Mouse (Mus musculus): ENCODE measurements around the gene Znrd1. TPM values are rescaled to one million over a fixed set of nuclear protein-coding genes. Genes with fewer than 3 reads are reported as not detected.

The Znrd1 gene
- polyA plus RNA-seq, 1 experiment from 2014 or later = 109 TPM

- H3K27ac ChIP-seq (ENCODE audit: low read depth) = no peak overlapping the region
- 94% methylated on average over 8 of the region's 8 CpGs for WGBS
- ATAC-seq (ENCODE audit: insufficient read depth) = no peak
- H3K36me3 ChIP-seq (ENCODE audit: insufficient read depth) = peaks cover 15% of the 10 kb centered on the region
- H3K9me3 ChIP-seq (ENCODE audit: low read depth, low read length) = no peaks in the 10 kb centered on the region
- no peak overlapping the region for H3K4me2 ChIP-seq
- no peak for TF ChIP-seq CTCF (IDR thresholded peaks at IDR 0.05; ENCODE audit: low read depth)
- no peak overlapping the region for H3K9ac ChIP-seq
- no peak for DNase-seq
- no peak overlapping the region for H3K4me3 ChIP-seq (ENCODE audit: low read depth, low read length)
- no peaks in the 10 kb centered on the region; the same call in 1 of the 2 replicates for H3K4me1 ChIP-seq (ENCODE audit: insufficient read depth)
- peaks cover 27% of the 10 kb centered on the region for H3K27me3 ChIP-seq (ENCODE audit: insufficient read depth, low read length)
These were observed 9.1 kb downstream of the Znrd1 start for GRCm38 (mm10) chr17:36949265-36949664.

GRCm38 (mm10) chr17:36948286-36948685, 10.1 kb downstream of the Znrd1 start:
- no peak for DNase-seq
- H3K9ac ChIP-seq = no peak overlapping the region
- TF ChIP-seq CTCF (IDR thresholded peaks at IDR 0.05; ENCODE audit: low read depth) = no peak
- no peak overlapping the region for H3K4me2 ChIP-seq
- H3K27ac ChIP-seq (ENCODE audit: low read depth) = no peak overlapping the region
- H3K27me3 ChIP-seq (ENCODE audit: insufficient read depth, low read length) = peaks cover 36% of the 10 kb centered on the region
- no peaks in the 10 kb centered on the region; the same call in 1 of the 2 replicates for H3K4me1 ChIP-seq (ENCODE audit: insufficient read depth)
- no peak overlapping the region for H3K4me3 ChIP-seq (ENCODE audit: low read depth, low read length)
- WGBS = 86% methylated on average over 1 of the region's 1 CpGs
- ATAC-seq (ENCODE audit: insufficient read depth) = no peak
- H3K9me3 ChIP-seq (ENCODE audit: low read depth, low read length) = no peaks in the 10 kb centered on the region
- peaks cover 13% of the 10 kb centered on the region for H3K36me3 ChIP-seq (ENCODE audit: insufficient read depth)

GRCm38 (mm10) chr17:36947051-36947819, 11.1 kb downstream of the Znrd1 start:
- DNase-seq (peak; percentile 72), ATAC-seq (ENCODE audit: insufficient read depth) (peak; percentile 35; the same call in 1 of the 2 replicates)
- Histone ChIP-seq H3K4me1 (ENCODE audit: insufficient read depth) (no peaks in the 10 kb centered on the region; the same call in 1 of the 2 replicates), H3K4me2 (peak overlapping the region; percentile 97), H3K4me3 (ENCODE audit: low read depth, low read length) (peak overlapping the region; percentile 48), H3K9ac (peak overlapping the region; percentile 64), H3K9me3 (ENCODE audit: low read depth, low read length) (no peaks in the 10 kb centered on the region), H3K27ac (ENCODE audit: low read depth) (no peak overlapping the region), H3K36me3 (ENCODE audit: insufficient read depth) (peaks cover 13% of the 10 kb centered on the region), H3K27me3 (ENCODE audit: insufficient read depth, low read length) (peaks cover 47% of the 10 kb centered on the region)
- under 1% methylated on average over 62 of the region's 62 CpGs for WGBS
- TF ChIP-seq CTCF (IDR thresholded peaks at IDR 0.05; ENCODE audit: low read depth) = peak; percentile 24; the same call in 1 of the 2 replicates

GRCm38 (mm10) chr17:36944121-36944775, 14.1 kb downstream of the Znrd1 start:
- Histone ChIP-seq H3K27ac (ENCODE audit: low read depth) (no peak overlapping the region), H3K4me3 (ENCODE audit: low read depth, low read length) (no peak overlapping the region), H3K4me2 (no peak overlapping the region), H3K36me3 (ENCODE audit: insufficient read depth) (peaks cover 7% of the 10 kb centered on the region), H3K9me3 (ENCODE audit: low read depth, low read length) (no peaks in the 10 kb centered on the region), H3K4me1 (ENCODE audit: insufficient read depth) (no peaks in the 10 kb centered on the region), H3K9ac (no peak overlapping the region), H3K27me3 (ENCODE audit: insufficient read depth, low read length) (peaks cover 65% of the 10 kb centered on the region)
- TF ChIP-seq CTCF (IDR thresholded peaks at IDR 0.05; ENCODE audit: low read depth) = 0 out of 2 replicates have a peak, but pooled peaks have one; percentile 5
- ATAC-seq (ENCODE audit: insufficient read depth) (no peak), DNase-seq (no peak)
- 18% methylated on average over 9 of the region's 9 CpGs for WGBS

GRCm38 (mm10) chr17:36943691-36944090, 14.7 kb downstream of the Znrd1 start:
- peak overlapping the region; percentile 39; the same call in 1 of the 2 replicates for H3K4me3 ChIP-seq (ENCODE audit: low read depth, low read length)
- peak overlapping the region; percentile 71; the same call in 1 of the 2 replicates for H3K4me2 ChIP-seq

GRCm38 (mm10) chr17:36942791-36943471, 15.4 kb downstream of the Znrd1 start, which contains the start of gene Rnf39:
Rnf39 (plus strand) TSS chr17:36942918.
- Histone ChIP-seq H3K9ac (peak within 1 kb of the TSS; percentile 43), H3K9me3 (ENCODE audit: low read depth, low read length) (no peaks in the 10 kb centered on the region), H3K36me3 (ENCODE audit: insufficient read depth) (no peaks in the 10 kb centered on the region), H3K27me3 (ENCODE audit: insufficient read depth, low read length) (peaks cover 65% of the 10 kb centered on the region), H3K4me2 (peak within 1 kb of the TSS; percentile 71), H3K4me3 (ENCODE audit: low read depth, low read length) (peak within 1 kb of the TSS; percentile 39), H3K27ac (ENCODE audit: low read depth) (no peak within 1 kb of the TSS), H3K4me1 (ENCODE audit: insufficient read depth) (no peaks in the 10 kb centered on the region)
- DNase-seq = peak; percentile 15
- no peak for TF ChIP-seq CTCF (IDR thresholded peaks at IDR 0.05; ENCODE audit: low read depth)
- ATAC-seq (ENCODE audit: insufficient read depth) = 0 out of 2 replicates have a peak, but pooled peaks have one; percentile 8
- WGBS = 1% methylated on average over 50 of the region's 59 CpGs

More at GRCm38 (mm10) chr17:36943691-36944090, 14.7 kb downstream of the Znrd1 start:
- Histone ChIP-seq H3K4me1 (ENCODE audit: insufficient read depth) (no peaks in the 10 kb centered on the region), H3K36me3 (ENCODE audit: insufficient read depth) (peaks cover 1% of the 10 kb centered on the region; the same call in 1 of the 2 replicates), H3K27me3 (ENCODE audit: insufficient read depth, low read length) (peaks cover 65% of the 10 kb centered on the region), H3K9me3 (ENCODE audit: low read depth, low read length) (no peaks in the 10 kb centered on the region), H3K27ac (ENCODE audit: low read depth) (no peak overlapping the region), H3K9ac (no peak overlapping the region)
- ATAC-seq (ENCODE audit: insufficient read depth) = no peak
- DNase-seq = no peak
- WGBS = 20% methylated on average over 5 of the region's 5 CpGs
- TF ChIP-seq CTCF (IDR thresholded peaks at IDR 0.05; ENCODE audit: low read depth) = no peak

Measured in lung, embryonic 14.5 days (tissue).